Mouse (Mus musculus): Measurements from ENCODE around the gene Gm49388. TPM values are rescaled to one million over a fixed set of nuclear protein-coding genes. Genes with fewer than 3 reads are reported as not detected.

Gene Gm49388
- polyA plus RNA-seq, 1 experiment: not detected

DNA sequence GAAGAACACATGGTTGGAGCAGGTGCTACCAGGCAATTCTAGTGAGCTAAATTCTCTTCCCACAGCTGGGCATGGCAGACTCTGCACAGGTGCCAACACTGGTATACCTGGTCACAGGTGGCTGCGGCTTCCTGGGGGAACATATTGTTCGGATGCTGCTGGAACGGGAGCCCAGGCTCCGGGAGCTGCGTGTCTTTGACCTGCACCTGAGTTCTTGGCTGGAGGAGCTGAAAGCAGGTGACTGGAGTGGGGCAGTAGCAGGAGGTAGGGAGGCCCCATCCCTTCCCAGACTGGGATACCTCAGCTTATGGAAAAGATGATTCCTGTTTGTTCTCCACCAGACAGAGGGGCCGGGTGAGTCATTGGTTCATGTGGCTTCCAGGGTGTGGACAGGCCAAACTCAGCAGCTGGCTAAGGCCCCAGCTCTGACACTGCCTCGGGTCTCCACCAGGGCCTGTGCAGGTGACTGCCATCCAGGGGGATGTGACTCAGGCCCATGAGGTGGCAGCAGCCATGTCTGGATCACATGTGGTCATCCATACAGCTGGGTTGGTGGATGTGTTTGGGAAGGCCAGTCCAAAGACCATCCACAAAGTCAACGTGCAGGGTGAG, 15.7 kb downstream of the Gm49388 start:
- DNase-seq: no peak
- H3K27me3 ChIP-seq (replicated peaks; ENCODE audit: control insufficient read depth, insufficient read depth, low read length): no peaks in the 10 kb centered on the region
- no peak overlapping the region for H3K27ac ChIP-seq (ENCODE audit: insufficient read depth, low read depth, low read length)
- 56% methylated on average over 8 of the region's 8 CpGs for WGBS
- peaks cover 7% of the 10 kb centered on the region; the same call in 1 of the 2 replicates for H3K4me1 ChIP-seq (ENCODE audit: control insufficient read depth, insufficient read depth, low read length)
- no peaks in the 10 kb centered on the region for H3K36me3 ChIP-seq (ENCODE audit: control insufficient read depth, insufficient read depth, low read length)
- H3K4me3 ChIP-seq (ENCODE audit: insufficient read depth, low read depth, low read length): peak overlapping the region; percentile 51; the same call in 1 of the 2 replicates
- TF ChIP-seq POLR2A (IDR thresholded peaks at IDR 0.05; ENCODE audit: low read depth, low read length): no peak
- TF ChIP-seq CTCF (conservative IDR thresholded peaks at IDR 0.05; ENCODE audit: insufficient read depth, insufficient read length, low read depth, low read length): 0 out of 2 replicates have a peak, but pooled peaks have one; percentile 1

DNA sequence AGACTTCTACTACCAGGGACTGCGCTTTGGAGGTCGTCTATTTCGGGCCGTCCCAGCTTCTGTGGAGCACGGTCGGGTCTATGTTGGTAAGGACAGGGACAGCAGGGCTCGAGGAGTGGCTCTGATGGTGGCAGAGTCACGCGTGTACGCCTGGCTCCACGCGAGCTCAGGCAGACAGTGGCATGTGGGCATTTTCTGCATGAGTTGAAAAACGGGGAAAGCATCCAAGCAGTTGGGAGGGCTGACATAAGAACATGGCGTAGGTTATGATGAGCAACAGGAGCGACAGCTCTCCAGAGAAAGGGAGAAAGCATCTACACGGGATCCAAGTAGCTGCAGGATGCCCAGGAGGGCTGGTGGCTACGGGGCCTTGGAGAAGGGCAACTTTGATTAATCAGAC, 16.9 kb downstream of the Gm49388 start:
- Histone ChIP-seq H3K36me3 (ENCODE audit: control insufficient read depth, insufficient read depth, low read length) (no peaks in the 10 kb centered on the region), H3K4me1 (ENCODE audit: control insufficient read depth, insufficient read depth, low read length) (peaks cover 7% of the 10 kb centered on the region; the same call in 1 of the 2 replicates), H3K27me3 (replicated peaks; ENCODE audit: control insufficient read depth, insufficient read depth, low read length) (no peaks in the 10 kb centered on the region), H3K27ac (ENCODE audit: insufficient read depth, low read depth, low read length) (no peak overlapping the region), H3K4me3 (ENCODE audit: insufficient read depth, low read depth, low read length) (no peak overlapping the region)
- TF ChIP-seq POLR2A (IDR thresholded peaks at IDR 0.05; ENCODE audit: low read depth, low read length) (no peak), CTCF (conservative IDR thresholded peaks at IDR 0.05; ENCODE audit: insufficient read depth, insufficient read length, low read depth, low read length) (no peak)
- no peak for DNase-seq
- WGBS: 92% methylated on average over 17 of the region's 17 CpGs

DNA sequence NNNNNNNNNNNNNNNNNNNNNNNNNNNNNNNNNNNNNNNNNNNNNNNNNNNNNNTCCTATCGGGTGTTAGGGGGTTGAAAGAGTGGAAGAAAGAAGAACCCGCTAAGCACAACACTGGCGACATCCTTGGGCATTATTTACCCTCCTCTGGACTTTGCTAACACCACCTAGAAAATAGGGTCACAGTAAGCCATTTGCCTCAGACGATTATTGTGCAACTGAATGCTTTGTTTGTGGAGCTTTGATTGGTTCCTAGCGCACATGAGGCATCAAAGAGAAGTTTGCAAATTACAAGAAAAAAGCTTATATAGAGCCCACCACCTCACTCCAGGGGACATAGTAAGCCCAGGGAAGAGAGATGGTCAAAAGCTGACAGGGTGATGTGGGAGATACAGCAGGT, 23.4 kb downstream of the Gm49388 start:
- Histone ChIP-seq H3K4me3 (ENCODE audit: insufficient read depth, low read depth, low read length) (no peak overlapping the region), H3K4me1 (ENCODE audit: control insufficient read depth, insufficient read depth, low read length) (no peaks in the 10 kb centered on the region), H3K27me3 (replicated peaks; ENCODE audit: control insufficient read depth, insufficient read depth, low read length) (no peaks in the 10 kb centered on the region), H3K27ac (ENCODE audit: insufficient read depth, low read depth, low read length) (no peak overlapping the region), H3K36me3 (ENCODE audit: control insufficient read depth, insufficient read depth, low read length) (no peaks in the 10 kb centered on the region)
- DNase-seq: no peak
- TF ChIP-seq POLR2A (IDR thresholded peaks at IDR 0.05; ENCODE audit: low read depth, low read length) (no peak), CTCF (conservative IDR thresholded peaks at IDR 0.05; ENCODE audit: insufficient read depth, insufficient read length, low read depth, low read length) (no peak)
- 69% methylated on average over 5 of the region's 5 CpGs for WGBS

DNA sequence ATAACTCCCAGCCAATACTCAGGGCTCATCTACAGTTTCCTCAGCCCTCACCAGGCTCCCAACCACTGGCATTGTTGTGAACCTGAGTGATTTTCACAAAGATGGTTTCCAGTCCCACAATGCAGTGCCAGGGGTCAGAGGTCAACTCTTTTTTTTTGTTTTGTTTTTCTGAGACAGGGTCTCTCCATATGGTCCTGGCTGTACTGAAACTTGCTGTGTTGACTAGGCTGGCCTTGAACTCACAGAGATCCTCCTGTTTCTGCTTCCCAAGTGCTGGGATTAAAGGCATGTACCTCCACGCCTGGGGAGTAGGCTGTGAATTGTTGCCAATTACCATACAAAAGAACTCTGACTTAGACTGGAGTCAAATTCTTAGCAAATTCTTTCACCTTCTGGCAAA, 24.4 kb downstream of the Gm49388 start:
- Histone ChIP-seq H3K4me1 (ENCODE audit: control insufficient read depth, insufficient read depth, low read length) (no peaks in the 10 kb centered on the region), H3K27ac (ENCODE audit: insufficient read depth, low read depth, low read length) (no peak overlapping the region), H3K4me3 (ENCODE audit: insufficient read depth, low read depth, low read length) (no peak overlapping the region), H3K36me3 (ENCODE audit: control insufficient read depth, insufficient read depth, low read length) (no peaks in the 10 kb centered on the region), H3K27me3 (replicated peaks; ENCODE audit: control insufficient read depth, insufficient read depth, low read length) (no peaks in the 10 kb centered on the region)
- no peak for DNase-seq
- 95% methylated on average over 1 of the region's 1 CpGs for WGBS
- no peak for TF ChIP-seq CTCF (conservative IDR thresholded peaks at IDR 0.05; ENCODE audit: insufficient read depth, insufficient read length, low read depth, low read length)
- no peak for TF ChIP-seq POLR2A (IDR thresholded peaks at IDR 0.05; ENCODE audit: low read depth, low read length)

DNA sequence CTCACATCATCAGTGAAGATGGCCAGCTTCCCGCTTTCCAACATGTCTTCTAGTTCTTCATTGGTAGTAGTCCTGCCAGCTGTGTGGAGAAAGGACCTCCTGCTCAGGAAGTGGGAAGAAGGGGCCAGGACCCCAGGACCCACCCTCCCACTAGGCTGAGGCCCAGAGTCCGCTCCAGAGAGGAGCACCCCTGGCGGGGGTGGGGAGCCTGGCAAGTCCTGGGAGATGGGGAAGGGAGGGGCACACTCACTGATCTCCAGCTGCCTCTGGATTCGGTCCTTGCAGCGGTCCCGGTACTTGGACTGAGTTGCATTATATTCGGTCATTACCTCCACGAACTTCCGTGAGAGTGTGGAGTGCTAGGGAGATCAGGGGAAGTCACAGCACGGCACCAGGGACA, 25.2 kb downstream of the Gm49388 start:
- DNase-seq: no peak
- Histone ChIP-seq H3K27me3 (replicated peaks; ENCODE audit: control insufficient read depth, insufficient read depth, low read length) (no peaks in the 10 kb centered on the region), H3K36me3 (ENCODE audit: control insufficient read depth, insufficient read depth, low read length) (no peaks in the 10 kb centered on the region), H3K4me1 (ENCODE audit: control insufficient read depth, insufficient read depth, low read length) (no peaks in the 10 kb centered on the region), H3K27ac (ENCODE audit: insufficient read depth, low read depth, low read length) (no peak overlapping the region), H3K4me3 (ENCODE audit: insufficient read depth, low read depth, low read length) (no peak overlapping the region)
- TF ChIP-seq POLR2A (IDR thresholded peaks at IDR 0.05; ENCODE audit: low read depth, low read length) (no peak), CTCF (conservative IDR thresholded peaks at IDR 0.05; ENCODE audit: insufficient read depth, insufficient read length, low read depth, low read length) (no peak)
- 84% methylated on average over 10 of the region's 10 CpGs for WGBS

DNA sequence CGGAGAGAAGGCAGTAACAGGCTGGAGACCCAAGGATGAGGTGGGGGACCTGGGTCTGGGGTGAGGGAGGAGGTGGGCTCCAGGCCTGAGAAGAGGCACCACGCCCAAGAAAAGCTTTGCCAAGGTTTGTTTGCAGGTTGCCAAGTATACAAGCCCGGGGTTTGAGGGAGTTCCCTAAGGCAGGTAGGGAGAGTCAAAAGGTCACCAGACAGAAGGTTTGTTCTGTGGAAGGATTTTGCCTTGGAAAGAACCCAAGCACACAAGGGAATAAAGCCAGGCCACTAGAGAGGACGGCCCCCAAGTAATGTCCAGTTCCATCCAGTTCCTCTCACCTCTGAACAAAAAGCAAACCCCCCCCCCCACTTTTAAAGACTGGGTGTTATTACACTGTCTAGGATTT, 25.8 kb downstream of the Gm49388 start:
- 72% methylated on average over 4 of the region's 4 CpGs for WGBS
- Histone ChIP-seq H3K27me3 (replicated peaks; ENCODE audit: control insufficient read depth, insufficient read depth, low read length) (no peaks in the 10 kb centered on the region), H3K4me1 (ENCODE audit: control insufficient read depth, insufficient read depth, low read length) (no peaks in the 10 kb centered on the region), H3K27ac (ENCODE audit: insufficient read depth, low read depth, low read length) (no peak overlapping the region), H3K36me3 (ENCODE audit: control insufficient read depth, insufficient read depth, low read length) (no peaks in the 10 kb centered on the region), H3K4me3 (ENCODE audit: insufficient read depth, low read depth, low read length) (no peak overlapping the region)
- DNase-seq: no peak
- no peak for TF ChIP-seq CTCF (conservative IDR thresholded peaks at IDR 0.05; ENCODE audit: insufficient read depth, insufficient read length, low read depth, low read length)
- TF ChIP-seq POLR2A (IDR thresholded peaks at IDR 0.05; ENCODE audit: low read depth, low read length): no peak

DNA sequence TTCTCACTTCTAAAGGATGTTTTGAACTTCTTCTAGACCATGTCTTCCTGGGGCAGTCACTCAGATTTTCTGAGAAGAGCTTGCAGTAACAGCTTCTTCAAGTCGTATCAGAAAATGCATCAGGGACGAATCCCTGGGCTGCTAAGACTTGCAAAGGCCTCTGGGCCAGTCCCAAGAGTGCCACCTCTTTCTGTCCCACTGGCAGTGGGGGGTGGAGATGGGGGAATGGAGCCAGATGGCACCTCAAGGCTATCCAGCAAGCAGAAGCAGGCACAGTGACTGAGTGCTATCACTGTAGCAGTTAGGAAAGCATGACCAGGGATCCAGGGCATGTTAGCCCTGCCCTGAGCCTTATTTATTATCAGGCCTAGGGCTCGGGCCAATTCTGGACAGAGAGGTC, 26.9 kb downstream of the Gm49388 start:
- H3K27ac ChIP-seq (ENCODE audit: insufficient read depth, low read depth, low read length): no peak overlapping the region
- H3K4me1 ChIP-seq (ENCODE audit: control insufficient read depth, insufficient read depth, low read length): no peaks in the 10 kb centered on the region
- H3K36me3 ChIP-seq (ENCODE audit: control insufficient read depth, insufficient read depth, low read length): no peaks in the 10 kb centered on the region
- H3K27me3 ChIP-seq (replicated peaks; ENCODE audit: control insufficient read depth, insufficient read depth, low read length): no peaks in the 10 kb centered on the region
- no peak for TF ChIP-seq CTCF (conservative IDR thresholded peaks at IDR 0.05; ENCODE audit: insufficient read depth, insufficient read length, low read depth, low read length)
- H3K4me3 ChIP-seq (ENCODE audit: insufficient read depth, low read depth, low read length): no peak overlapping the region
- DNase-seq: no peak
- 91% methylated on average over 3 of the region's 3 CpGs for WGBS
